Mouse (Mus musculus) heart, embryonic 13.5 days (tissue): ENCODE measurements around the gene Htr6. TPM values are rescaled to one million over a fixed set of nuclear protein-coding genes. Genes with fewer than 3 reads are reported as not detected.
A peak's percentile ranks its signal among the peaks of the same experiment; 100 is the strongest.

Experiments used
- ATAC-seq: fragments of 200-750 bp; cut with Nextera tagmentation; 2 replicates; pipeline ENCODE4 v1.8.0; 2017; ENCODE audit warnings: moderate TSS enrichment; ENCODE audit not compliant: insufficient number of reproducible peaks, low FRiP score, low TSS enrichment; ENCODE audit errors: extremely low read depth
- H3K27ac ChIP-seq: fragments of 300-500 bp; sonication (generic); replicated peaks from 2 replicates; pipeline ENCODE4 v1.5.1; 2015; ENCODE audit warnings: moderate library complexity, mild to moderate bottlenecking, inconsistent platforms
- H3K27me3 ChIP-seq: fragments of 300-500 bp; sonication (generic); replicated peaks from 2 replicates; pipeline ENCODE4 v1.6.1; 2015; ENCODE audit warnings: mild to moderate bottlenecking, inconsistent platforms
- H3K36me3 ChIP-seq: fragments of 300-500 bp; sonication (generic); 2 replicates; pipeline ENCODE4 v1.6.1; 2015; ENCODE audit warnings: mild to moderate bottlenecking, inconsistent platforms
- H3K4me1 ChIP-seq: fragments of 300-500 bp; sonication (generic); 2 replicates; pipeline ENCODE4 v1.6.1; 2015; ENCODE audit warnings: inconsistent platforms
- H3K4me2 ChIP-seq: fragments of 300-500 bp; sonication (generic); 2 replicates; pipeline ENCODE4 v1.6.1; 2015; ENCODE audit warnings: inconsistent platforms, mild to moderate bottlenecking, moderate library complexity
- H3K4me3 ChIP-seq: fragments of 300-500 bp; sonication (generic); 2 replicates; pipeline ENCODE4 v1.5.1; 2015; ENCODE audit warnings: moderate library complexity, mild to moderate bottlenecking, inconsistent platforms
- H3K9ac ChIP-seq: fragments of 300-500 bp; sonication (generic); 2 replicates; pipeline ENCODE4 v1.6.1; 2015; ENCODE audit warnings: inconsistent platforms, mild to moderate bottlenecking, moderate library complexity
- H3K9me3 ChIP-seq: fragments of 300-500 bp; sonication (generic); 2 replicates; pipeline ENCODE4 v1.6.1; 2016; ENCODE audit warnings: inconsistent platforms
- WGBS: fragments of 180-500 bp; shearing (Covaris S2); methylation state at CpG from one replicate; pipeline ENCODE4 v1.1.7; 2015; ENCODE audit warnings: mixed read lengths; 5-methylcytosine and 5-hydroxymethylcytosine counted together
- polyA plus RNA-seq: library from polyadenylated mRNA; unstranded; fragments of >200 nt; fragmentation: Nextera tagmentation; extraction: Ambion mirVana; gene quantifications from 2 replicates; pipeline ENCODE4 v1.2.1, GENCODE M21; 2015

Htr6 gene
- polyA plus RNA-seq = not detected in 2 replicates

DNA sequence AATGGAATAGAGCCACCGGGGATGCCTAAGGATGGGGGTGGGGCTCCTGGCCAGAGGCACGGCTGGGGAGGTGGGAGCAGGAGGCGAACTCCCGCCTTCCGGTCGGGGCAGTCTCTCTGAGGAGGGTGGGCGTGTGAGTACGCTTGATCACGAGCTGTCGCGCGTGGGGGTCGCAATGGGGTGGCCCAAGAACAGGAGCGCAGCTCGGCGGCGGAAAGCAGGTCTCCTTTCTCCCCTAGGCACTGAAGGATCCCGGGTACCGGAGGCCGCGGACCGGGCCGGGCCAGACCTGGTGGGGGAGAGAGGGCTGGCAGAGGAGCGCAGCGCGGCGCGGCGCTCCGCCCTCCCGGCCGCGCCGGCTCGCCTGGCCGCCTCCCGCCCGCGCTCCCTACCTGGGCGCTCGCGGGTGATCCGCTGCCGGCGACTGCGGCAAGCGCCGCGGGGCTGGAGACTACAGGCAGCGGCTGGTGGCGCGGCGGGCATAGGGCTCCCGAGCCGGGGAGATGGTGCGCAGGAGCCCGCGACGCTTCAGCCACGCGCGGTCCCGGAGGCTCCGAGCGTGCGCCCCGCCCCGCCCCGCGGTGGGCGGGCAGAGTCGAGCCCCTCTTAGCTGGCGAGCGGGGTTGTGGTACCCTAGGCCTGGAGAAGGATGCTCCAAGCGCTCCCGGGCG lies at the start of gene Htr6:
Gene Htr6, minus strand, starts transcription at position 530 of the 671 bp plus-strand sequence.
- no peaks in the 10 kb centered on the region for H3K9me3 ChIP-seq
- peak within 1 kb of the TSS; percentile 69 for H3K9ac ChIP-seq
- ATAC-seq = no peak
- H3K36me3 ChIP-seq = no peaks in the 10 kb centered on the region
- peaks cover 18% of the 10 kb centered on the region for H3K4me1 ChIP-seq
- peak within 1 kb of the TSS; percentile 94 for H3K4me2 ChIP-seq
- under 1% methylated on average over 49 of the region's 77 CpGs for WGBS
- no peak within 1 kb of the TSS for H3K27ac ChIP-seq
- H3K27me3 ChIP-seq = peaks cover 84% of the 10 kb centered on the region
- peak within 1 kb of the TSS; percentile 62 for H3K4me3 ChIP-seq

GRCm38 (mm10) chr4:139124940-139125339 lies 49.6 kb upstream of the Htr6 start:
- no peaks in the 10 kb centered on the region; the same call in 1 of the 2 replicates for H3K9me3 ChIP-seq

DNA sequence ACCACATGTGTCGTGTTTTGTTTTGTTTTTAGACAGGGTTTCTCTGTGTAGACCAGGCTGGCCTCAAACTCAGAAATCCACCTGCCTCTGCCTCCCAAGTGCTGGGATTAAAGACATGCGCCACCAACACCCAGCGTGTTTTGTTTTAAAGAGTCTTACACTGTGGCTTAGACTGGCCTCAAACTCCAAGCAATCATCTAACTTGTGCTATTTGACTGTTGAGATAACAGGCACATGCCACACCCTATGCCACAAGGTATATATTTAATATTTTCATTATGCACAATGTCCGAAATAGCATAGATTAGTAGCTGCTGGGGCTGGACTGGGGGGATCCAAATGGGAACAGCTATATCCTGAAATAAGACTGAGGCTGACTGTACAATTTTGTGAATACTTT lies 47.2 kb upstream of the Htr6 start:
- Histone ChIP-seq H3K4me1 (peaks cover 51% of the 10 kb centered on the region), H3K4me2 (no peak overlapping the region), H3K4me3 (no peak overlapping the region), H3K9ac (no peak overlapping the region), H3K27ac (no peak overlapping the region), H3K36me3 (peaks cover 12% of the 10 kb centered on the region), H3K27me3 (no peaks in the 10 kb centered on the region), H3K9me3 (no peaks in the 10 kb centered on the region; the same call in 1 of the 2 replicates)
- WGBS = 92% methylated on average over 4 of the region's 4 CpGs
- no peak for ATAC-seq

More at GRCm38 (mm10) chr4:139124940-139125339, 49.6 kb upstream of the Htr6 start:
- peaks cover 48% of the 10 kb centered on the region for H3K4me1 ChIP-seq
- peaks cover 12% of the 10 kb centered on the region for H3K36me3 ChIP-seq
- no peak overlapping the region for H3K9ac ChIP-seq
- H3K4me2 ChIP-seq = no peak overlapping the region
- no peak for ATAC-seq
- H3K27ac ChIP-seq = no peak overlapping the region
- H3K27me3 ChIP-seq = no peaks in the 10 kb centered on the region
- 81% methylated on average over 6 of the region's 6 CpGs for WGBS
- H3K4me3 ChIP-seq = no peak overlapping the region

DNA sequence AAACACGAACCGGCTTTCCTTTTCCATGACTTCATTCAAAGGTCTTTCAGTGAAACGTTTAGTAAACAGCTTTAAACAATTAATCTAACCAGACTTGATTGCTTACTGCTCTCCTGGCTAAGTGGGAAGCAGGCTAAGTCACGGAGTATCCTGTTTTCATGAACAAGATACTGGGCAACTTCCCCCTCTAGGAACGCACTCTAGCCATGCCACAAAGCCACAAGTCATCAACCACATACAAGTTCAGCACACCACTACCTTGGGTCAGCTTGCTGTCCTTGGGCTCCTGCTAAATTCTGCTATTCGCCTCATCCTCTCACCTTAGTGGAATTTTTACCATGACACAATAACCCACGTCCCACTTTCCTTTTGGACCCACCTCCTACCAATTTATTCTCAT lies 45.6 kb upstream of the Htr6 start:
- 70% methylated on average over 7 of the region's 7 CpGs for WGBS
- Histone ChIP-seq H3K4me2 (no peak overlapping the region), H3K36me3 (no peaks in the 10 kb centered on the region; the same call in 1 of the 2 replicates), H3K4me3 (no peak overlapping the region), H3K9me3 (no peaks in the 10 kb centered on the region), H3K9ac (no peak overlapping the region), H3K27ac (no peak overlapping the region), H3K27me3 (no peaks in the 10 kb centered on the region), H3K4me1 (peaks cover 59% of the 10 kb centered on the region)
- ATAC-seq = no peak

DNA sequence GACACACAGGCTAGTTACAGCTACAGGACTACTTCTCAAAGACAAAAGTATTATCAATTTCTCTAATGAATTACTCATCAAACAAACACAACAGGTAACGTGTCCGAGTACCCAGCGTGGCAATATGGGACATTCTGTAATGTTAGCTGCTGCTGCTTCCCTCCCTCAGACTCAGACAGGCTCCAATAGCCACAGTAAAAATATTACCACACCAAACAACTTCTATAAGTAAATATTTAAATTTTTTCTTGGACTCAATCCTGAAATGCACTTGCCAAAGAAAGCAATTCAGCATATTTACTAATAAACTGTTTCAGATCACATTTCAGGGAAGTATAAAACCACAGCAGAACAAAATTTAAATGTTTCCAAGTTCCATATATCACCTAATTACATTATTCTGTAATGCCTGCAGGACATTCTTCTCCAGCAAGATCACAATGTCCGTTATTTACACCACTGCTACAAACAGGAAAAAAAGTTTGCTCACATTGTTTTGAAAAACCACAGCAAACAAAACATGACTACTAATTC lies 45.0 kb upstream of the Htr6 start:
- Histone ChIP-seq H3K9me3 (no peaks in the 10 kb centered on the region), H3K27me3 (no peaks in the 10 kb centered on the region), H3K27ac (no peak overlapping the region), H3K4me3 (no peak overlapping the region), H3K36me3 (no peaks in the 10 kb centered on the region; the same call in 1 of the 2 replicates), H3K9ac (no peak overlapping the region), H3K4me2 (no peak overlapping the region), H3K4me1 (peaks cover 57% of the 10 kb centered on the region)
- ATAC-seq = no peak
- 84% methylated on average over 4 of the region's 4 CpGs for WGBS

DNA sequence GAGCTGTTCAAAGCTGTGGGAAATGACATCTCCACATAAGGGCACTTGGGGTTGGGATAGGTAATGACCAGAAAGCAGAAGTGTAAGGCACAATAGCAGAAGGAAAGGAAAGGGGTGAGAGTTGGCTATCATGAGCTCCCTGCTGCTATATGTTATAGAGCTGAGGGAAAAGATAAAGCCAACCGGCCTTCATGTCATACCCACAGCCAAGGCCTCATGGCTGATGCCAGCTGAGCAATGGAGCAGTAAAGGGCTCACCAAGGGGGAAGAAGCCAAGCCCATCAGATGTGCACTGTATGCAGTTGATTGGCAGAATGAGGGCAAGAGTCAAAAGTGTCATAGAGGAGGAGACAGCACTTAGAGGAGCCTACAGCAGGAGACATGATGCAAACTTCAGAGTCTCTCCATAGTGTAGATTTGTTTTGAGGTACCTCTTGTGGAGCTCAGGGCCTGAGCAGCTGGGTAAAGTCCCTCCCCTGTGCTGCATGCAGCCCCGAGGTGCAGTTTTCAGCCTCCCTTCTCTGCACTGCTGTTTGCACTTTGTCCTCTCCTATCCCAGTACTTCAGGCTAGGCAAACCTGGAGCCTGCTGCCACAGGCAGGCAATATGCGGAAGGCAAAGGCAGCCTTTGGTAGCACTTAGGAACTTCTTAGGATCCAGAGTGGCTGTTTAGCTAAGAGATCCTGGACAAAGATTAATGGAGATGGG lies 41.1 kb upstream of the Htr6 start:
- Histone ChIP-seq H3K4me3 (no peak overlapping the region), H3K27me3 (no peaks in the 10 kb centered on the region), H3K27ac (no peak overlapping the region), H3K4me1 (peaks cover 77% of the 10 kb centered on the region), H3K9ac (no peak overlapping the region), H3K9me3 (no peaks in the 10 kb centered on the region), H3K4me2 (no peak overlapping the region), H3K36me3 (no peaks in the 10 kb centered on the region; the same call in 1 of the 2 replicates)
- 0 out of 2 replicates have a peak, but pooled peaks have one; percentile 31 for ATAC-seq
- 77% methylated on average over 3 of the region's 3 CpGs for WGBS

- H3K27ac ChIP-seq = no peak overlapping the region
- peaks cover 77% of the 10 kb centered on the region for H3K4me1 ChIP-seq
- no peaks in the 10 kb centered on the region for H3K27me3 ChIP-seq
- H3K36me3 ChIP-seq = no peaks in the 10 kb centered on the region; the same call in 1 of the 2 replicates
- no peak for ATAC-seq
- no peak overlapping the region for H3K4me2 ChIP-seq
- no peak overlapping the region for H3K4me3 ChIP-seq
- H3K9ac ChIP-seq = no peak overlapping the region
- H3K9me3 ChIP-seq = no peaks in the 10 kb centered on the region
- WGBS = 92% methylated on average over 5 of the region's 5 CpGs
Observed at GRCm38 (mm10) chr4:139115721-139116120, 40.4 kb upstream of the Htr6 start.

DNA sequence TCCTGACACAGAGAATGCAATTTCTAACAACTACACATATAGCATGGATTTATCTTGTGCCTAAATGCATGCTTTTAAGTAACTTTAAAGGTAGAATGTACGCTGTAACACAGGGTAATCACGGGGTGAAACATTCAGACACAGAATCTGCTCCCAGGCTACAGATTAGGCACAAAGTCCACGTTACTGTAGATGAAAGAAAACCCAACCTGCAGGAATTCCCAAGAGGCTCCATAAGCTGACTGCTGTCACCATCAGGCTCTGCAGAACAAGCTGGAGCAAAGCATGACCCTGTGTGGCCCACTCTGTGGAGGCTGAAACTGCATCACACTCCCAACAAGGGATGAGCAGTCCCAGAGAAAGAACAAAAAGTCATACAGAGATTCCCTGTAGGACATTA lies 37.1 kb upstream of the Htr6 start:
- Histone ChIP-seq H3K9ac (no peak overlapping the region), H3K36me3 (no peaks in the 10 kb centered on the region; the same call in 1 of the 2 replicates), H3K9me3 (no peaks in the 10 kb centered on the region), H3K27me3 (no peaks in the 10 kb centered on the region), H3K4me2 (no peak overlapping the region), H3K4me1 (peaks cover 54% of the 10 kb centered on the region), H3K27ac (no peak overlapping the region), H3K4me3 (no peak overlapping the region)
- ATAC-seq = no peak
- 68% methylated on average over 3 of the region's 3 CpGs for WGBS

DNA sequence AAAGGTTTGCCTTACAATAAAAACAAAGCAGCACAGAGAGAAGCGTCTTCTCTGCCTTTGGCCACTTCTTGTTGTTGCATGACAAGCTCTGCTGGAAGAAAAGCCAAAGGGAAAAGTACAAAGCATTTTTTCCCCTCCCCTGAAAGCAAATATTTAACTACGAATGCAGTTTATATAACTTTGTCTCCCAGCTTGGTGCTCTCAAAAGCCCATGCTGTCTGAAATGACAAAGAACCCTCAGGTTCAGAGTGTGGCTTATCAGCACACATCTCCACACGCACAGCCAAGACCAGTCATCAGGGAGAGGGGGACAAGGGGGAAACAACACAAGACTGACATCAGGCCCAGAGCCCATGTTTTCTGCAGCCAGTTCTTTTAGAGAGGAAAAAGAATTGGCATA lies 36.1 kb upstream of the Htr6 start:
- peak overlapping the region; percentile 38 for H3K27ac ChIP-seq
- no peak for ATAC-seq
- 46% methylated on average over 3 of the region's 3 CpGs for WGBS
- H3K27me3 ChIP-seq = no peaks in the 10 kb centered on the region
- H3K9ac ChIP-seq = no peak overlapping the region
- H3K36me3 ChIP-seq = no peaks in the 10 kb centered on the region; the same call in 1 of the 2 replicates
- no peak overlapping the region for H3K4me3 ChIP-seq
- H3K4me2 ChIP-seq = no peak overlapping the region
- no peaks in the 10 kb centered on the region for H3K9me3 ChIP-seq
- H3K4me1 ChIP-seq = peaks cover 47% of the 10 kb centered on the region

DNA sequence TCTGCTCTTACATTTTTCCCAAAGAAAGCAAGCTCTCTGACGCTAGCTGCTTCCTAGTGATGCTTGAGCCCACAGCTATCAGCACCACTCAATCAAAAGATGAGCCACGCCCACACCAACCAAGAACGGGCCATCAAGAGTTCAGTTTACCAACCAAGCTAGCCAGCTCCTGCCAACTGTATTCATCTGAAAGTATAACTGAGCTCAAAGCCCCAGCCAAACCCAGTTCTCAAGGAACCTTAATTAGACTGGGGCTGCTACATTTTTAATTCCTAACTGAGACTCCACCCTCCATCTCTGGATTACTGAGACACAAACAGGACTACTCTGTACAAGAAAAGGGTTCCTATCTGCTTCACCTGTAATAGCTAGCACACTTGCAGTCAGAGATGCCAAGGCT lies 35.5 kb upstream of the Htr6 start:
- ATAC-seq = no peak
- Histone ChIP-seq H3K27me3 (no peaks in the 10 kb centered on the region), H3K9me3 (no peaks in the 10 kb centered on the region), H3K27ac (peak overlapping the region; percentile 38), H3K4me2 (no peak overlapping the region), H3K9ac (no peak overlapping the region), H3K36me3 (peaks cover 1% of the 10 kb centered on the region; the same call in 1 of the 2 replicates), H3K4me1 (peaks cover 44% of the 10 kb centered on the region), H3K4me3 (no peak overlapping the region)
- 30% methylated on average over 3 of the region's 3 CpGs for WGBS

DNA sequence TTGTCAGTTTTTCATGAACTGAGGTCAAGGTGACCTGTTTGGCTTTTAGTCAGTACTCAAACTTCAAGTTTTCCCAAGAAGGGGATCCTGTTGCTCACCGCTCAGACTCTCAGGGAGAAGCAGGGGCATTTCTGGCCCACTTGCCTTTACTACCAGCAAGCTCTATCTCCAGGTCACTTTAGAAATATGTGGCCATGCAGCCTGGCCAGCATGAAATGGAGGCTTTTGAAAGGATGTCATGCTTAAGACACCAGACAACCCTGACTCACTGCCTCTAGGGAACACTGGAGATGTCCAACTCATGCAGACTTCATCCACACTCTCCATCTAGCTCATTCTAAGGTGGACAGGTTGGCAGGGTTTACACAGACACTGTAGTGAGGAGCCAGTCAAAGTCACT lies 30.1 kb upstream of the Htr6 start:
- no peak overlapping the region for H3K9ac ChIP-seq
- H3K4me1 ChIP-seq = peaks cover 2% of the 10 kb centered on the region
- 92% methylated on average over 1 of the region's 1 CpGs for WGBS
- H3K27me3 ChIP-seq = no peaks in the 10 kb centered on the region
- H3K27ac ChIP-seq = no peak overlapping the region
- H3K4me2 ChIP-seq = no peak overlapping the region
- ATAC-seq = no peak
- H3K36me3 ChIP-seq = peaks cover 47% of the 10 kb centered on the region
- no peaks in the 10 kb centered on the region for H3K9me3 ChIP-seq
- no peak overlapping the region for H3K4me3 ChIP-seq
